Mouse (Mus musculus): ENCODE results near the gene Tcerg1l.

Gene Tcerg1l

GRCm38 (mm10) chr7:138397485-138398181 lies at the start of gene Tcerg1l:
Gene Tcerg1l (minus strand): TSS chr7:138397730.
- peak; percentile 44 for DNase-seq (ENCODE audit: low read depth, low spot score)

- DNase-seq (ENCODE audit: low read depth, low spot score): no peak
Measured at GRCm38 (mm10) chr7:138442096-138442495, 44.6 kb upstream of the Tcerg1l start.

- peak; percentile 11 for DNase-seq (ENCODE audit: low read depth, low spot score)
Measured at GRCm38 (mm10) chr7:138432541-138432940, 35.0 kb upstream of the Tcerg1l start.

GRCm38 (mm10) chr7:138431456-138431855 lies 33.9 kb upstream of the Tcerg1l start:
- no peak for DNase-seq (ENCODE audit: low read depth, low spot score)

GRCm38 (mm10) chr7:138429916-138430315 lies 32.4 kb upstream of the Tcerg1l start:
- no peak for DNase-seq (ENCODE audit: low read depth, low spot score)

GRCm38 (mm10) chr7:138428826-138429225 lies 31.3 kb upstream of the Tcerg1l start:
- peak; percentile 70 for DNase-seq (ENCODE audit: low read depth, low spot score)

- DNase-seq (ENCODE audit: low read depth, low spot score): peak; percentile 15
Measured at GRCm38 (mm10) chr7:138427441-138427840, 29.9 kb upstream of the Tcerg1l start.

GRCm38 (mm10) chr7:138413496-138413895 lies 16.0 kb upstream of the Tcerg1l start:
- peak; percentile 74 for DNase-seq (ENCODE audit: low read depth, low spot score)

GRCm38 (mm10) chr7:138401641-138402040 lies 4.1 kb upstream of the Tcerg1l start:
- no peak for DNase-seq (ENCODE audit: low read depth, low spot score)

- DNase-seq (ENCODE audit: low read depth, low spot score): no peak
Measured at GRCm38 (mm10) chr7:138400506-138401272, 3.2 kb upstream of the Tcerg1l start.

- DNase-seq (ENCODE audit: low read depth, low spot score): peak; percentile 95
Measured at GRCm38 (mm10) chr7:138398182-138398793, 758 bp upstream of the Tcerg1l start.

GRCm38 (mm10) chr7:138396863-138397484 lies 556 bp downstream of the Tcerg1l start:
- DNase-seq (ENCODE audit: low read depth, low spot score): peak; percentile 25

GRCm38 (mm10) chr7:138396109-138396862 lies 1.2 kb downstream of the Tcerg1l start:
- peak; percentile 61 for DNase-seq (ENCODE audit: low read depth, low spot score)

- DNase-seq (ENCODE audit: low read depth, low spot score): no peak
Measured at GRCm38 (mm10) chr7:138389941-138390340, 7.6 kb downstream of the Tcerg1l start.

GRCm38 (mm10) chr7:138389071-138389470 lies 8.5 kb downstream of the Tcerg1l start:
- no peak for DNase-seq (ENCODE audit: low read depth, low spot score)

- DNase-seq (ENCODE audit: low read depth, low spot score): no peak
Measured at GRCm38 (mm10) chr7:138379221-138379620, 18.3 kb downstream of the Tcerg1l start.

GRCm38 (mm10) chr7:138378546-138378945 lies 19.0 kb downstream of the Tcerg1l start:
- DNase-seq (ENCODE audit: low read depth, low spot score): no peak

GRCm38 (mm10) chr7:138375573-138375972 lies 22.0 kb downstream of the Tcerg1l start:
- no peak for DNase-seq (ENCODE audit: low read depth, low spot score)

GRCm38 (mm10) chr7:138374376-138374775 lies 23.2 kb downstream of the Tcerg1l start:
- DNase-seq (ENCODE audit: low read depth, low spot score): no peak

GRCm38 (mm10) chr7:138373530-138373929 lies 24.0 kb downstream of the Tcerg1l start:
- no peak for DNase-seq (ENCODE audit: low read depth, low spot score)

- peak; percentile 10 for DNase-seq (ENCODE audit: low read depth, low spot score)
Measured at GRCm38 (mm10) chr7:138367570-138367969, 30.0 kb downstream of the Tcerg1l start.

All from brain, adult 2 months (tissue).